Mouse (Mus musculus) heart, adult 2 months (tissue): ENCODE measurements around the gene Sema3f.

Experiments used
- CTCF ChIP-seq: fragments of 200-600 bp; IDR thresholded peaks from 2 replicates; pipeline ENCODE4 v1.8.1; 2022; ENCODE audit warnings: antibody characterized with exemption, mild to moderate bottlenecking, moderate library complexity
- EP300 ChIP-seq: fragments of 200-500 bp; IDR thresholded peaks from 2 replicates; pipeline ENCODE4 v1.6.1; 2011; ENCODE audit warnings: low read depth, low read length, control low read depth; ENCODE audit not compliant: insufficient read depth
- POLR2A ChIP-seq: fragments of 200-500 bp; IDR thresholded peaks from 2 replicates; pipeline ENCODE4 v1.6.1; 2011; ENCODE audit warnings: mild to moderate bottlenecking, low read depth, low read length, control low read depth; ENCODE audit not compliant: insufficient read depth

GRCm38 (mm10) chr9:107718781-107719540, 8.7 kb upstream of the Sema3f start:
- TF ChIP-seq POLR2A (no peak), EP300 (no peak), CTCF (no peak)
